Mouse (Mus musculus) cerebellum, adult 2 months (tissue): Measurements from ENCODE around the gene Rfx2.

Experiments
- CTCF ChIP-seq: fragments of 200-500 bp; IDR thresholded peaks from 2 replicates; pipeline ENCODE4 v1.5.1; 2011; ENCODE audit warnings: low read depth, mild to moderate bottlenecking, control low read depth, low read length, moderate library complexity, borderline replicate concordance; ENCODE audit not compliant: insufficient read depth
- POLR2A ChIP-seq: fragments of 200-500 bp; IDR thresholded peaks from 2 replicates; pipeline ENCODE4 v1.6.1; 2011; ENCODE audit warnings: low read length, control low read depth, borderline replicate concordance; ENCODE audit not compliant: insufficient read depth

GRCm38 (mm10) chr17:56874936-56875651 lies 44.3 kb upstream of the Rfx2 start, which contains the start of gene 1700061G19Rik:
- TF ChIP-seq POLR2A (no peak), CTCF (no peak)
